Mouse (Mus musculus) cortical plate, adult 2 months (tissue): ENCODE measurements around the gene Map4k2.

ENCODE experiments used
- CTCF ChIP-seq: fragments of 200-500 bp; IDR thresholded peaks from 2 replicates; pipeline ENCODE4 v1.5.1; 2011; ENCODE audit warnings: mild to moderate bottlenecking, control low read depth, low read length; ENCODE audit not compliant: insufficient read depth; ENCODE audit errors: extremely low read depth
- POLR2A ChIP-seq: fragments of 200-500 bp; IDR thresholded peaks from 2 replicates; pipeline ENCODE4 v1.6.1; 2011; ENCODE audit warnings: mild to moderate bottlenecking, low read length, control low read depth; ENCODE audit not compliant: insufficient read depth; ENCODE audit errors: extremely low read depth

- TF ChIP-seq CTCF (no peak), POLR2A (no peak)
Observed at GRCm38 (mm10) chr19:6383470-6383869, 42.5 kb downstream of the Map4k2 start.
